22 mouse cellular contexts compared by ENCODE assay signal in the genomic region with DNA sequence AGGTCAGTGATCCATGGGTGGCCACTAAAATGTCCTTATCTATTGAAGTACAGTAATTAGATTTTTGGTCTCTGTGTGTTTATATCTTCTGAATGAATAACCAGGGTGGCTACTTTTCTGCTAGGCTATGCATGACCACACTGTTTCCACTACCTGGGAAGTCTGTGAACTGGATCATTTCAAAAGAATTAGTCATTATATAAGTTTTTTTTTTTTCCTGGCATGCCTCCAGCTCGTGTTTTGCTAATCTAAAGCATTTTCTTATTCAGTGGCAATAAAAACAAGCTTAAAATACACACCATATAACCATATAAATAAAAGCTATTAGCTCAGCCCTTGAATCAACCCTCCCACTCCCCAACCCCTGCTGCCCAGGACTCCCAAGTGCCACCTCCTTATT.
DNase-seq lines count a peak whose midpoint lies in the region; ATAC-seq and TF ChIP-seq lines count a peak whose summit lies in the region.
"Had no signal": no experiment of that assay in that cellular context is flagged by ENCODE, and none has a peak within 500 bp of the region (broad histone marks: within the 10 kb centered on the region; RNA-seq: fewer than 3 reads in every experiment).

No protein-coding gene starts in this region.

- peak; percentile 49; the same call in 1 of the 2 replicates for ATAC-seq in kidney, embryonic 15.5 days (replicated peaks; ENCODE audit: low FRiP score)
- no peak for ATAC-seq in limb, embryonic 14.5 days (ENCODE audit: low FRiP score, low read depth)
- ATAC-seq: activated CD4-positive, CD25-positive, alpha-beta regulatory T cell, adult 4 months; CD4-positive, CD25-positive, alpha-beta regulatory T cell, adult 4 months; forebrain, postnatal 0 days had no signal

- no peak overlapping the region for H3K9ac ChIP-seq in kidney, embryonic 15.5 days
- H3K9ac ChIP-seq in limb, embryonic 14.5 days (ENCODE audit: low read depth, low read length, severe bottlenecking): no peak overlapping the region
- H3K9ac ChIP-seq: embryonic facial prominence, embryonic 12.5 days; forebrain, embryonic 12.5 days; forebrain, postnatal 0 days; heart, embryonic 12.5 days; hindbrain, embryonic 14.5 days had no signal

- peak overlapping the region; percentile 48; the same call in 1 of the 2 replicates for H3K27ac ChIP-seq in kidney, embryonic 15.5 days
- H3K27ac ChIP-seq in limb, embryonic 14.5 days (replicated peaks; ENCODE audit: low read depth, low read length): no peak overlapping the region
- H3K27ac ChIP-seq: embryonic facial prominence, embryonic 12.5 days; forebrain, embryonic 12.5 days; heart, adult 2 months; hindbrain, embryonic 10.5 days; hindbrain, embryonic 14.5 days had no signal

- H3K9me3 ChIP-seq in kidney, embryonic 15.5 days (replicated peaks): no peaks in the 10 kb centered on the region
- H3K9me3 ChIP-seq in limb, embryonic 14.5 days (ENCODE audit: control insufficient read depth, low read length): no peaks in the 10 kb centered on the region
- H3K9me3 ChIP-seq: embryonic facial prominence, embryonic 12.5 days; forebrain, embryonic 12.5 days; heart, embryonic 12.5 days; hindbrain, embryonic 10.5 days had no signal

- TF ChIP-seq POLR2A in limb, embryonic 14.5 days (IDR thresholded peaks at IDR 0.05; ENCODE audit: borderline replicate concordance, extremely low read depth, insufficient read depth, insufficient read length): no peak

- no peaks in the 10 kb centered on the region for H3K27me3 ChIP-seq in kidney, embryonic 15.5 days
- no peaks in the 10 kb centered on the region for H3K27me3 ChIP-seq in limb, embryonic 14.5 days (ENCODE audit: control insufficient read depth, insufficient read depth, low read length)
- H3K27me3 ChIP-seq: embryonic facial prominence, embryonic 12.5 days; forebrain, embryonic 12.5 days; heart, embryonic 12.5 days had no signal

- no peak for DNase-seq in kidney, adult 18-20 months
- DNase-seq in 3T3-L1 (ENCODE audit: low read depth, low spot score) (peak; percentile 71), NIH3T3 (ENCODE audit: low read depth) (peak; percentile 35)
- peak; percentile 31 for DNase-seq in limb, embryonic 14.5 days (ENCODE audit: low spot score)
- no peak for DNase-seq in urinary bladder, adult 18-20 months (ENCODE audit: low spot score in 2 of 2)
- DNase-seq: adrenal gland, postnatal 14 days; B cell, adult 2 months; cerebellum, adult 11-12 months; cerebellum, adult 9-10 months; cerebellum, postnatal 25 days; forebrain, postnatal 0 days; gastrocnemius, postnatal 14 days; heart, adult 2 months had no signal

- WGBS in kidney, embryonic 15.5 days: 27% methylated on average over 1 of the region's 1 CpGs
- 23% methylated on average over 1 of the region's 1 CpGs for WGBS in limb, embryonic 14.5 days

- peaks cover 15% of the 10 kb centered on the region for H3K4me1 ChIP-seq in kidney, embryonic 15.5 days
- H3K4me1 ChIP-seq in limb, embryonic 14.5 days (ENCODE audit: control insufficient read depth, insufficient read depth, low read length): peaks cover 12% of the 10 kb centered on the region
- H3K4me1 ChIP-seq: forebrain, embryonic 12.5 days; heart, embryonic 12.5 days had no signal

- H3K4me2 ChIP-seq in kidney, embryonic 15.5 days: no peak overlapping the region
- no peak overlapping the region for H3K4me2 ChIP-seq in limb, embryonic 14.5 days (replicated peaks; ENCODE audit: low read depth, low read length, severe bottlenecking)
- H3K4me2 ChIP-seq: embryonic facial prominence, embryonic 12.5 days; forebrain, embryonic 12.5 days; heart, embryonic 12.5 days; hindbrain, embryonic 14.5 days had no signal

- no peak overlapping the region for H3K4me3 ChIP-seq in kidney, embryonic 15.5 days (replicated peaks)
- H3K4me3 ChIP-seq in limb, embryonic 14.5 days (replicated peaks; ENCODE audit: low read length): no peak overlapping the region
- H3K4me3 ChIP-seq: embryonic facial prominence, embryonic 12.5 days; forebrain, embryonic 12.5 days; heart, adult 2 months; heart, embryonic 12.5 days; hindbrain, embryonic 10.5 days had no signal

- H3K36me3 ChIP-seq in kidney, embryonic 15.5 days: no peaks in the 10 kb centered on the region
- no peaks in the 10 kb centered on the region for H3K36me3 ChIP-seq in limb, embryonic 14.5 days (ENCODE audit: control insufficient read depth, insufficient read depth, low read length)
- H3K36me3 ChIP-seq: embryonic facial prominence, embryonic 12.5 days; forebrain, embryonic 12.5 days; G1E; heart, embryonic 12.5 days; hindbrain, embryonic 10.5 days had no signal

Comparison
In these comparisons a context has a peak if more than half of its experiments do, and no peak if none do; other contexts are left out.
1. DNase-seq: peak in 3T3-L1 (single experiment), NIH3T3 (single experiment) and limb, embryonic 14.5 days (single experiment); none in kidney, adult 18-20 months (single experiment) and urinary bladder, adult 18-20 months (0 of 2).